Mouse (Mus musculus): ENCODE results near the gene E2f8. TPM values are rescaled to one million over a fixed set of nuclear protein-coding genes. Genes with fewer than 3 reads are reported as not detected.

The E2f8 gene
- polyA plus RNA-seq, 1 experiment = 4.8 TPM

DNA sequence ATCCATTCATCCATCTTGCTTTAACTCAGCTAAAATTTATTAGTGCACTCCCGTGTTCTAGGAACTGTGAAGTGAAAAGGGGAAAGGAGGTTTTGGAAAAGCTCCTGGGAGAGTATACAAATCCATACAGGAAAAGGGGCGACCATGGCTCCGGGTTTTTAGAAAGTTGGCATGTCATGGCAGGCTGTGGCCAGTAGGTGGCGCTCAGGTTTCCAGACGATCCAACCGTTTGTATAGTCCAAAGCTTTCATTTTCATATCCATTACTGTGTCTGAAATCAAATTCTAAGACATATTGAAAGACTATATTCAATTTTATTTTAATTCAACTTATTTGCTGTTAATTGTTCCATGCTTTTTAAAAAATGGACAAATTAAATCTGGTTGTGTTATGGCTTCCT is 12.8 kb upstream of the E2f8 start:
- Histone ChIP-seq H3K4me3 (ENCODE audit: low read depth, low read length) (no peak overlapping the region), H3K4me1 (ENCODE audit: control insufficient read depth, insufficient read depth, insufficient read length, low read length) (no peaks in the 10 kb centered on the region; the same call in 1 of the 2 replicates), H3K27me3 (ENCODE audit: control insufficient read depth, insufficient read depth, low read length) (no peaks in the 10 kb centered on the region), H3K27ac (ENCODE audit: insufficient read depth, low read depth, low read length) (no peak overlapping the region), H3K36me3 (ENCODE audit: control insufficient read depth, insufficient read depth, low read length) (no peaks in the 10 kb centered on the region)
- TF ChIP-seq CTCF (IDR thresholded peaks at IDR 0.05; ENCODE audit: extremely low read depth, insufficient read length, insufficient replicate concordance, low read depth, low read length) (peak; percentile 92; the same call in 1 of the 2 replicates), POLR2A (IDR thresholded peaks at IDR 0.05; ENCODE audit: low read depth, low read length) (no peak)
- WGBS = 2% methylated on average over 6 of the region's 6 CpGs

DNA sequence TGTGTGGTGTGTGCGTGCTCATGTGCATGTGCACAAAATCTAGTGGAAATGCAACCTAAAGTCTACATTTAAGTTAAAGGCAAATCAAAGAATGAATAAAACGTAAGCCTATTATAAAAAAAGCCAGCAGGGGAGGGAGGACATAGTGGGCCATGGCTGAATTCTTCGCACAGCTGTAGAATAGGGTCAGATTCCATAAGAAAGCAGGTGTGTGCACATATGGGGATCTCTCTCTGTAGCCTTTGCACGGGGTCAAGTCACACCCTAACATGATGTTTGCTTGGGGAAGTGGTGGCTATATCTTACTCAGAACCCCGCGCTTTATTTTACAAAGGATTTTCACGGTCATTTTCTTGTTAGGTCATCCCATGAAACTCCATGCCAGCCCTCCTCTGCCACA is 11.7 kb upstream of the E2f8 start:
- no peaks in the 10 kb centered on the region for H3K4me1 ChIP-seq (ENCODE audit: control insufficient read depth, insufficient read depth, insufficient read length, low read length)
- WGBS = 83% methylated on average over 7 of the region's 7 CpGs
- H3K27me3 ChIP-seq (ENCODE audit: control insufficient read depth, insufficient read depth, low read length) = no peaks in the 10 kb centered on the region
- no peak overlapping the region for H3K4me3 ChIP-seq (ENCODE audit: low read depth, low read length)
- TF ChIP-seq POLR2A (IDR thresholded peaks at IDR 0.05; ENCODE audit: low read depth, low read length) (no peak), CTCF (IDR thresholded peaks at IDR 0.05; ENCODE audit: extremely low read depth, insufficient read length, insufficient replicate concordance, low read depth, low read length) (no peak)
- H3K27ac ChIP-seq (ENCODE audit: insufficient read depth, low read depth, low read length) = no peak overlapping the region
- H3K36me3 ChIP-seq (ENCODE audit: control insufficient read depth, insufficient read depth, low read length) = no peaks in the 10 kb centered on the region

DNA sequence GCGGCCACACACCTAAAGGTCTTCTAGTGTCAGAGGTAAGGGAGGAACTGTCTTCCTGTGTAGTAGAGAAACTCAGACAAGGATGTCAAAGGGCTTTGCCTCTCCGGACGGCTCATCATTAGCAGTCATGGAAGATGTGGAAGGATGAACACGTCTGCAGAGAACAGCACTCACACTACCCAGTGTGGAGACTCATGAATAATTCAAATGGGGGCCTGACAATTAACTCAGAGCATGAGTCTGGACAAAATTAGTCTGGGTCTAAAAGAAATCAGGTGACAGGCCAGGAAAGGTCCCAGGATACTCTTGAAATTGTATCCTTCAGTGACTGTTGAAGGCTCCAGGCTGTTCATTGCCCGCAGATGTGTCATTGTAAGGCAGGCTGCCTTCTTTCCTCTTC is 9.6 kb upstream of the E2f8 start:
- TF ChIP-seq CTCF (IDR thresholded peaks at IDR 0.05; ENCODE audit: extremely low read depth, insufficient read length, insufficient replicate concordance, low read depth, low read length) = no peak
- TF ChIP-seq POLR2A (IDR thresholded peaks at IDR 0.05; ENCODE audit: low read depth, low read length) = no peak
- WGBS = 86% methylated on average over 5 of the region's 5 CpGs

DNA sequence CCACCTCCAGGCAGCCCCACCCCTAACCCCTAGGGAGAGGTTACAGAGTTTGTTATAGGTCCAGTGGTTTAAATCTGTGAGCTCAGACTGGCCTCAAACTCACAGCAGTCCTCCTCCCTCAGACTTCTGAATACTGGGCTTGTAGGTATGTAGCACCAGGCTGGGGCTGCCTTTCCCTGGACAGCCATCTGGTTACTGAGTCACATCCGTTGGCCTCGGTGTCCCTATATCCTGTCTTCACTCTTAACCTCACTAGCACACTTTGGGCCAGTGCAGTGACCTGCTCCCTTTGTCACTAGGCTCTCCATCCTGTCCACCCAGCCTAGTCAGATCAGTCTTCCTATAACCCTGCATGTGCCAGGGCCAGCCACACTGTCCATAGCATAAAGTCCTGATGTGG is 7.4 kb upstream of the E2f8 start:
- Histone ChIP-seq H3K27me3 (ENCODE audit: control insufficient read depth, insufficient read depth, low read length) (no peaks in the 10 kb centered on the region), H3K36me3 (ENCODE audit: control insufficient read depth, insufficient read depth, low read length) (no peaks in the 10 kb centered on the region), H3K4me1 (ENCODE audit: control insufficient read depth, insufficient read depth, insufficient read length, low read length) (no peaks in the 10 kb centered on the region), H3K27ac (ENCODE audit: insufficient read depth, low read depth, low read length) (no peak overlapping the region), H3K4me3 (ENCODE audit: low read depth, low read length) (no peak overlapping the region)
- TF ChIP-seq POLR2A (IDR thresholded peaks at IDR 0.05; ENCODE audit: low read depth, low read length) (no peak), CTCF (IDR thresholded peaks at IDR 0.05; ENCODE audit: extremely low read depth, insufficient read length, insufficient replicate concordance, low read depth, low read length) (no peak)
- 86% methylated on average over 2 of the region's 2 CpGs for WGBS

More for the DNA sequence above, 9.6 kb upstream of the E2f8 start:
- no peaks in the 10 kb centered on the region for H3K27me3 ChIP-seq (ENCODE audit: control insufficient read depth, insufficient read depth, low read length)
- H3K4me3 ChIP-seq (ENCODE audit: low read depth, low read length) = no peak overlapping the region
- no peaks in the 10 kb centered on the region for H3K36me3 ChIP-seq (ENCODE audit: control insufficient read depth, insufficient read depth, low read length)
- H3K27ac ChIP-seq (ENCODE audit: insufficient read depth, low read depth, low read length) = no peak overlapping the region
- H3K4me1 ChIP-seq (ENCODE audit: control insufficient read depth, insufficient read depth, insufficient read length, low read length) = no peaks in the 10 kb centered on the region

- Histone ChIP-seq H3K4me3 (ENCODE audit: low read depth, low read length) (no peak overlapping the region), H3K36me3 (ENCODE audit: control insufficient read depth, insufficient read depth, low read length) (no peaks in the 10 kb centered on the region), H3K27me3 (ENCODE audit: control insufficient read depth, insufficient read depth, low read length) (no peaks in the 10 kb centered on the region), H3K27ac (ENCODE audit: insufficient read depth, low read depth, low read length) (no peak overlapping the region), H3K4me1 (ENCODE audit: control insufficient read depth, insufficient read depth, insufficient read length, low read length) (no peaks in the 10 kb centered on the region)
- WGBS = 68% methylated on average over 8 of the region's 8 CpGs
- TF ChIP-seq POLR2A (IDR thresholded peaks at IDR 0.05; ENCODE audit: low read depth, low read length) (no peak), CTCF (IDR thresholded peaks at IDR 0.05; ENCODE audit: extremely low read depth, insufficient read length, insufficient replicate concordance, low read depth, low read length) (no peak)
Measured at GRCm38 (mm10) chr7:48887973-48888372, 6.6 kb upstream of the E2f8 start.

DNA sequence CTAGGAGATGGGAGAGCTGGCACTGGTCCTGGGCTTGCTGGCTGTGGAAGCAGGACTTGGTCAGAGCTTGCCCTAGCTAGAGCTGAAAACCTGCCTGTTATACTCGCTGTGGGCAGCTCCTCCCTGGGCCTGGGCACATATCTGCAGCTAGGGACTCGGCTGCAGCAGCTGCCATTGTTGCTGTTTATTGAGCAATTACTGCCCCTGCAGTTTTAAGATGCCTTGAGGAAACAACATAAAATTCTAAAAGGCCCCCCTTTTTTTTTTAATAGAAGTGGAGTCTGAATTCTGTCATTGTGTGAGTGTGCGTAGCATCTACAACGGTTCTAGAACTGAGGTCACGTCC is 2.8 kb upstream of the E2f8 start:
- TF ChIP-seq CTCF (IDR thresholded peaks at IDR 0.05; ENCODE audit: extremely low read depth, insufficient read length, insufficient replicate concordance, low read depth, low read length) = no peak
- no peak for TF ChIP-seq POLR2A (IDR thresholded peaks at IDR 0.05; ENCODE audit: low read depth, low read length)
- Histone ChIP-seq H3K27me3 (ENCODE audit: control insufficient read depth, insufficient read depth, low read length) (0 out of 2 replicates have a peak, but pooled peaks cover 2% of the 10 kb centered on the region), H3K36me3 (ENCODE audit: control insufficient read depth, insufficient read depth, low read length) (no peaks in the 10 kb centered on the region), H3K4me3 (ENCODE audit: low read depth, low read length) (no peak overlapping the region), H3K27ac (ENCODE audit: insufficient read depth, low read depth, low read length) (no peak overlapping the region), H3K4me1 (ENCODE audit: control insufficient read depth, insufficient read depth, insufficient read length, low read length) (peaks cover 9% of the 10 kb centered on the region; the same call in 1 of the 2 replicates)
- WGBS = 70% methylated on average over 5 of the region's 5 CpGs

- H3K4me3 ChIP-seq (ENCODE audit: low read depth, low read length) = no peak overlapping the region
- H3K27ac ChIP-seq (ENCODE audit: insufficient read depth, low read depth, low read length) = no peak overlapping the region
- peaks cover 9% of the 10 kb centered on the region; the same call in 1 of the 2 replicates for H3K4me1 ChIP-seq (ENCODE audit: control insufficient read depth, insufficient read depth, insufficient read length, low read length)
- no peaks in the 10 kb centered on the region for H3K36me3 ChIP-seq (ENCODE audit: control insufficient read depth, insufficient read depth, low read length)
- 0 out of 2 replicates have a peak, but pooled peaks cover 2% of the 10 kb centered on the region for H3K27me3 ChIP-seq (ENCODE audit: control insufficient read depth, insufficient read depth, low read length)
- TF ChIP-seq CTCF (IDR thresholded peaks at IDR 0.05; ENCODE audit: extremely low read depth, insufficient read length, insufficient replicate concordance, low read depth, low read length) = no peak
- TF ChIP-seq POLR2A (IDR thresholded peaks at IDR 0.05; ENCODE audit: low read depth, low read length) = no peak
- 86% methylated on average over 4 of the region's 4 CpGs for WGBS
Measured at GRCm38 (mm10) chr7:48883525-48884265, 2.3 kb upstream of the E2f8 start.
